Mouse (Mus musculus): ENCODE measurements at regions not wholly inside any gene's neighbourhood (a gene's known extent, or its start where the extent isn't known, plus 50 kb on each side); places are given as distances from the start of the nearest gene placed in this dataset.

DNA sequence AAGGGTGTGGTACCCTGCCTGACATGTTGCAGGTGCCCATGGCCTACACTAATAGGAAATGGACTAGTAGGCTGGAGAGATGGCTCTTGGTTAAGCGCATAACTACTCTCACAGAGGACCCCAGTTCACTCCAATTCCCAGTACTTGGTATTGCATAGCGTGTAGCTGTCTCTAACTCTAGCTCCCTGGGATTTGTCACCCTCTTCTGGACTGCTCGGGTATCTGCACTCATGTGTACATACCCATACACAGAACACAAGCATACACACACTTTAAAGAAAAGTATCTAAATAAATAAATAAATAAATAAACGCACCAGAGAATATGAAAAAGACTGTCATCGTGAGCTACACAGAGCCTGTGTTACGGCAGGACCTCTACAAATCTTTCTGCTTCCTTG, 143.8 kb upstream of the Mycn start:
- ATAC-seq (ENCODE audit: low FRiP score) (no peak), DNase-seq (ENCODE audit: low spot score) (no peak)
- Histone ChIP-seq H3K27ac (ENCODE audit: low read depth, low read length) (no peak overlapping the region), H3K27me3 (ENCODE audit: insufficient read depth, low read length) (no peaks in the 10 kb centered on the region), H3K4me3 (ENCODE audit: low read depth, low read length) (no peak overlapping the region), H3K36me3 (ENCODE audit: insufficient read depth, low read length) (no peaks in the 10 kb centered on the region), H3K9ac (replicated peaks; ENCODE audit: low read length, poor library complexity, severe bottlenecking) (no peak overlapping the region), H3K4me1 (ENCODE audit: insufficient read depth, low read length) (no peaks in the 10 kb centered on the region), H3K4me2 (ENCODE audit: low read depth, low read length, poor library complexity, severe bottlenecking) (no peak overlapping the region), H3K9me3 (ENCODE audit: low read length) (no peaks in the 10 kb centered on the region)
- 95% methylated on average over 6 of the region's 6 CpGs for WGBS
- TF ChIP-seq CTCF (IDR thresholded peaks at IDR 0.05): no peak

DNA sequence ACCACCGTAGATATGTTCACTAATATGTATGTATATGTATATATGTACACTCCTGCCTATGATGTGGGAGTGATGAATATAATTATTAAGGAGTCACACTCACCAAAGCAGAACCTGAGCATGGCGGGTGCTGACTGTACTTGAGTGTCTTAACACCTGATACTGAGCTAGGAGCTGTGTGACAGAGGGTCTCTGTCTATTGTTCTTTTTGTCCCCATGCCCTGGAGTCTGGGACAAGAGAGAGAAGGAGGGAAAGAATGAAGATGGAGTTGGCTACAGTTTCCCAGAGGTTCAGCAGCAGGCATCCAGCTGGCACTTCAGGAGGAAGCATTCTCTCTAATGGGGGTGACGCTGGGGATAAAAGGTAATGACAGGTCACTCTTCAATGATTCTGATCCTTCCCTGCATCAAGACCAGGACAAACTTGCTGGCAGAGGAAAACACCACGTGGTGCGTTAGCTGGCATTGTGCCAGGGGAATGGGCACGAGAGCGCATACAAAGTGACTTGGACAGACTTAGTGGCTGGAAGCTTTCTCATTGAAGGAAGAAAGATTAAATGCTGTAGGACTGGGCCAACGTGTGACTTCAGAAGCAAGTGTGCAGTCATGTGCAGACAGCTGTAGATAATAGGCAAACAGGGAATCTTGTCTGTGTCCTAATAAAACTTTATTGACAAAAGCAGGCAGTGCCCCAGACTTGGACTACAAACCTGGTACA, 141.8 kb upstream of the Mycn start:
- 36% methylated on average over 8 of the region's 8 CpGs for WGBS
- Histone ChIP-seq H3K27me3 (ENCODE audit: insufficient read depth, low read length) (no peaks in the 10 kb centered on the region), H3K4me1 (ENCODE audit: insufficient read depth, low read length) (no peaks in the 10 kb centered on the region), H3K9ac (replicated peaks; ENCODE audit: low read length, poor library complexity, severe bottlenecking) (no peak overlapping the region), H3K36me3 (ENCODE audit: insufficient read depth, low read length) (no peaks in the 10 kb centered on the region), H3K27ac (ENCODE audit: low read depth, low read length) (no peak overlapping the region), H3K4me3 (ENCODE audit: low read depth, low read length) (no peak overlapping the region), H3K4me2 (ENCODE audit: low read depth, low read length, poor library complexity, severe bottlenecking) (no peak overlapping the region), H3K9me3 (ENCODE audit: low read length) (no peaks in the 10 kb centered on the region)
- ATAC-seq (ENCODE audit: low FRiP score) (peak; percentile 79; the same call in 1 of the 2 replicates), DNase-seq (ENCODE audit: low spot score) (peak; percentile 85)
- no peak for TF ChIP-seq CTCF (IDR thresholded peaks at IDR 0.05)

DNA sequence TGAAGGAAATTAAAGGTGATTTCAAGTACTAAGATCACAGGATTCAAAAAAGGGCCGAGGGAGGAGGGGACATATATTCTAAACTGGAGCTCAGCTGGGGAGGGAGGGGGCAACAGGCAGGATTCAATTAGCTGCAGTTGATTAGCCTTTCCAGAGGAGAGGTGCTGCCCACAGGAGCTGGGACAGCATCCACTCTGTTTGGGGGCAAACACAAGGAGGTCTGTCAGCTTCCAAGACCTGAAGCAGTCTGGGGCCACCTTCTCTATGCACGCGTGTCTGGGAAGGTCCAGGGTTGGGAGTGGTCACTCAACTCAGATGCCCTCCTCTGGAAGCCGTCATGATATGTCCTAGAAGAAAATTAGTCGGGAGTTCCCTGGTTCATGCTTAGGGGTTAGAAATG, 139.1 kb upstream of the Mycn start:
- Histone ChIP-seq H3K4me3 (ENCODE audit: low read depth, low read length) (no peak overlapping the region), H3K4me2 (ENCODE audit: low read depth, low read length, poor library complexity, severe bottlenecking) (no peak overlapping the region), H3K27ac (ENCODE audit: low read depth, low read length) (no peak overlapping the region), H3K9me3 (ENCODE audit: low read length) (no peaks in the 10 kb centered on the region), H3K9ac (replicated peaks; ENCODE audit: low read length, poor library complexity, severe bottlenecking) (no peak overlapping the region), H3K36me3 (ENCODE audit: insufficient read depth, low read length) (no peaks in the 10 kb centered on the region), H3K4me1 (ENCODE audit: insufficient read depth, low read length) (no peaks in the 10 kb centered on the region), H3K27me3 (ENCODE audit: insufficient read depth, low read length) (no peaks in the 10 kb centered on the region)
- WGBS: 88% methylated on average over 5 of the region's 5 CpGs
- ATAC-seq (ENCODE audit: low FRiP score): no peak
- TF ChIP-seq CTCF (IDR thresholded peaks at IDR 0.05): no peak
- no peak for DNase-seq (ENCODE audit: low spot score)

DNA sequence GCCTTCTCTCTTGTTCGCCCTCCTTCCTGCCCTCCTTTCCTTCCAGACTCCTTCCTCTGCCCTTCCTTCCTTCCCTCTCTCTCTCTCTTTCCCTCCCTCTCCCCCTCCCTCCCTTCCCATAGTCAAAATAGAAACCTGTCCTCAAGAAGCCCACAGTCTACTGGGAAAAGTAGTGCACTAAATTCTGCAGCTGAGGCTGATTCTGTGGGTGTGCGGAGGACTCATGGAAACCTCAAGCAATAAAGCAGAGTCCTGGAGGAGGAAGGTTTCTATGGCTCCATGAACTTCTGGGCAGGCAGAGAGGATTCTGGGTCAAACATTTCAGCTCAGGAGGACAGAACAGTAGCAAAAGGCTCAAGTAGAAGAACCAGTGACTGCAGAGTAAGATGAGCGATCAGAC, 138.1 kb upstream of the Mycn start:
- 98% methylated on average over 3 of the region's 3 CpGs for WGBS
- no peaks in the 10 kb centered on the region for H3K36me3 ChIP-seq (ENCODE audit: insufficient read depth, low read length)
- no peaks in the 10 kb centered on the region for H3K27me3 ChIP-seq (ENCODE audit: insufficient read depth, low read length)
- no peaks in the 10 kb centered on the region for H3K4me1 ChIP-seq (ENCODE audit: insufficient read depth, low read length)
- no peak overlapping the region for H3K4me2 ChIP-seq (ENCODE audit: low read depth, low read length, poor library complexity, severe bottlenecking)
- no peaks in the 10 kb centered on the region for H3K9me3 ChIP-seq (ENCODE audit: low read length)
- no peak for ATAC-seq (ENCODE audit: low FRiP score)
- H3K9ac ChIP-seq (replicated peaks; ENCODE audit: low read length, poor library complexity, severe bottlenecking): no peak overlapping the region
- H3K27ac ChIP-seq (ENCODE audit: low read depth, low read length): no peak overlapping the region
- no peak overlapping the region for H3K4me3 ChIP-seq (ENCODE audit: low read depth, low read length)
- DNase-seq (ENCODE audit: low spot score): no peak
- no peak for TF ChIP-seq CTCF (IDR thresholded peaks at IDR 0.05)

DNA sequence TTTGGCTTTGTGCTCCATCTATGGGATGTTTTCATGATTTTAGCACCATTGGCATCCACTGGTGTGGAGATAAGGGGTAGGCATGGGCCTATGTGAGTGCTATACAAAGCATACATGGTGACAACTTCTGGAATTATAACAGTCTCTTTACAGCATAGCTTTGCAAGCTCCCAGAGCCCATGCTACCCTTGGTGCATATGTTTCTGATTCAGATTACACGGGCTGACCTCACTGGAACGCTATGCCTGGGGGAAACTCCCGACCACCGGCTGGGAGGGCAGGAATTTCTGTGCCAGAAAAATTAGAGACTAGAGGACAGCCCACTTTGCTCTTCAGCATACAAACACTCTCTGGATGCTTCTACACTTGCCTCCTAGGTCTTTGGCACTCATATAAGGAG, 136.0 kb upstream of the Mycn start:
- no peak overlapping the region for H3K4me3 ChIP-seq (ENCODE audit: low read depth, low read length)
- H3K36me3 ChIP-seq (ENCODE audit: insufficient read depth, low read length): no peaks in the 10 kb centered on the region
- no peak overlapping the region for H3K27ac ChIP-seq (ENCODE audit: low read depth, low read length)
- no peak for TF ChIP-seq CTCF (IDR thresholded peaks at IDR 0.05)
- ATAC-seq (ENCODE audit: low FRiP score) (no peak), DNase-seq (ENCODE audit: low spot score) (no peak)
- WGBS: 64% methylated on average over 4 of the region's 4 CpGs
- no peak overlapping the region for H3K4me2 ChIP-seq (ENCODE audit: low read depth, low read length, poor library complexity, severe bottlenecking)
- H3K9ac ChIP-seq (replicated peaks; ENCODE audit: low read length, poor library complexity, severe bottlenecking): no peak overlapping the region
- no peaks in the 10 kb centered on the region for H3K4me1 ChIP-seq (ENCODE audit: insufficient read depth, low read length)
- no peaks in the 10 kb centered on the region for H3K27me3 ChIP-seq (ENCODE audit: insufficient read depth, low read length)
- no peaks in the 10 kb centered on the region for H3K9me3 ChIP-seq (ENCODE audit: low read length)

DNA sequence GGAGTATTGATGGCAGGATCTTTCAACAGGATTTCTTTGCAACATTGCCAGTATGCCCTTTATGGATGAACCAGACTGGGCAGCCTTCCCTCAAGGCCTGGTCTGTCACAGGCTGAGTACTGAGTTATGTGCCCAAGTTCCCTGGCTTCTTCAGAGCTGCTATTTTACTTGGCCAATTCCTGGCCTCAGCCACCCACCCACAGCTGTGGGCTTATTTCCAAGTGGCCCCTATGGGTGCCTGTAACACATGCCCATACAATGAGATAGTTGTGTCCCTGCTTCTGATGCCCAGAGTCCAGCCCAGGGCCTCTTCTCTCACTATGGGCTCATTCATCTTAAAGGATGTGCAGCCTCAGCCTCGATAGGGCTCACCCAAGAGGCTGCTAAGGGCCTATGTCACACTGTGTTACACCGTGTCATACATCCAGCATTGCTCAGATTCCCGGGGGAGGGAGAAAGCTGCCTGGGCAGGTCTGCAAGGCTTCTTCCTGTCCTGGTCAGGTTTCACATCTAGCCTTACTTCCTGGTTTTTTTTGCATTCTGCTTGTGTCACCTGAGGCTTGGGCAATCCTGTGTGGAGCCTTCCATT, 135.1 kb upstream of the Mycn start:
- no peak overlapping the region for H3K9ac ChIP-seq (replicated peaks; ENCODE audit: low read length, poor library complexity, severe bottlenecking)
- 61% methylated on average over 3 of the region's 3 CpGs for WGBS
- ATAC-seq (ENCODE audit: low FRiP score) (0 out of 2 replicates have a peak, but pooled peaks have one; percentile 38), DNase-seq (ENCODE audit: low spot score) (no peak)
- H3K9me3 ChIP-seq (ENCODE audit: low read length): no peaks in the 10 kb centered on the region
- no peaks in the 10 kb centered on the region for H3K36me3 ChIP-seq (ENCODE audit: insufficient read depth, low read length)
- no peak for TF ChIP-seq CTCF (IDR thresholded peaks at IDR 0.05)
- no peak overlapping the region for H3K27ac ChIP-seq (ENCODE audit: low read depth, low read length)
- no peak overlapping the region for H3K4me3 ChIP-seq (ENCODE audit: low read depth, low read length)
- H3K27me3 ChIP-seq (ENCODE audit: insufficient read depth, low read length): no peaks in the 10 kb centered on the region
- no peaks in the 10 kb centered on the region for H3K4me1 ChIP-seq (ENCODE audit: insufficient read depth, low read length)
- no peak overlapping the region for H3K4me2 ChIP-seq (ENCODE audit: low read depth, low read length, poor library complexity, severe bottlenecking)

Measured in midbrain, postnatal 0 days (tissue).